Mouse (Mus musculus) neural tube, embryonic 15.5 days (tissue): ENCODE results near the gene Rfx5. TPM values are rescaled to one million over a fixed set of nuclear protein-coding genes. Genes with fewer than 3 reads are reported as not detected.
"Not testable (repeated sequence)": the region's sequence is repeated elsewhere in the genome, so short reads cannot be mapped to it uniquely, and the experiment has no call there.

Experiments used
- ATAC-seq: fragments of 200-750 bp; cut with Nextera tagmentation; 2 replicates; pipeline ENCODE4 v1.8.0; 2017; ENCODE audit warnings: mild to moderate bottlenecking, moderate TSS enrichment, moderate library complexity; ENCODE audit not compliant: low FRiP score
- H3K27ac ChIP-seq: fragments of 300-500 bp; sonication (generic); replicated peaks from 2 replicates; pipeline ENCODE4 v1.5.1; 2015; ENCODE audit warnings: mild to moderate bottlenecking, inconsistent platforms
- H3K27me3 ChIP-seq: fragments of 300-500 bp; sonication (generic); replicated peaks from 2 replicates; pipeline ENCODE4 v1.6.1; 2015; ENCODE audit warnings: inconsistent platforms
- H3K36me3 ChIP-seq: fragments of 300-500 bp; sonication (generic); 2 replicates; pipeline ENCODE4 v1.6.1; 2015; ENCODE audit warnings: inconsistent platforms
- H3K4me1 ChIP-seq: fragments of 300-500 bp; sonication (generic); 2 replicates; pipeline ENCODE4 v1.6.1; 2015; ENCODE audit warnings: inconsistent platforms
- H3K4me2 ChIP-seq: fragments of 300-500 bp; sonication (generic); 2 replicates; pipeline ENCODE4 v1.6.1; 2015; ENCODE audit warnings: inconsistent platforms, mild to moderate bottlenecking, moderate library complexity
- H3K4me3 ChIP-seq: fragments of 300-500 bp; sonication (generic); replicated peaks from 2 replicates; pipeline ENCODE4 v1.5.1; 2015; ENCODE audit warnings: mild to moderate bottlenecking, inconsistent platforms
- H3K9ac ChIP-seq: fragments of 300-500 bp; sonication (generic); replicated peaks from 2 replicates; pipeline ENCODE4 v1.6.1; 2015; ENCODE audit warnings: mild to moderate bottlenecking, inconsistent platforms
- H3K9me3 ChIP-seq: fragments of 300-500 bp; sonication (generic); replicated peaks from 2 replicates; pipeline ENCODE4 v1.6.1; 2016; ENCODE audit warnings: inconsistent platforms
- WGBS: fragments of 180-500 bp; shearing (Covaris S2); methylation state at CpG from one replicate; pipeline ENCODE4 v1.1.7; 2015; ENCODE audit warnings: mixed read lengths; 5-methylcytosine and 5-hydroxymethylcytosine counted together
- polyA plus RNA-seq: library from polyadenylated mRNA; unstranded; fragments of >200 nt; fragmentation: Nextera tagmentation; extraction: Ambion mirVana; gene quantifications from 2 replicates; pipeline ENCODE4 v1.2.1, GENCODE M21; 2015

Gene Rfx5
- polyA plus RNA-seq, 1 experiment from 2014 or later: 8.0 TPM

DNA sequence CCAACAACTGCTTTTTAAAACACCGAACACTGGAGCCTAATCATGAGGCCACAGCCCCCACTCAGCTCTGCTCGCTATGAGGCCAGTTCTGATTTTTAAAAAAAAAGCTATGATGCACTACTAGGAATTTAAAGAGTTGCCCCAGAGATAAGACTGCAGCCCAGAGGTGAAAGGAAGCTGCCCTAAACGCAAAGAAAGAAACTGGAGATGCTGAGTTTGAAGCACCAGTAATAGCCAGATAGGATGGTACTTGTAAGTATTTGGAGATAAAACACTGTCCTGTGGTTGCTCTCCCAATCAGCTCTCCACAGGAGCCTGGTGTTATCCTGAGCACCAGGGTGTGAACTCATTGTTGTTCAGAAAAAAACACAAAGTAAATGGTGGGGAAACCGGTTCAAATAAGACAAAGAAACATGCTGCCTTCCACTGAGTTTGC is 27.6 kb upstream of the Rfx5 start:
- not testable (repeated sequence) for H3K4me2 ChIP-seq, H3K4me3 ChIP-seq, H3K4me1 ChIP-seq, H3K27me3 ChIP-seq, H3K36me3 ChIP-seq, H3K9me3 ChIP-seq, H3K27ac ChIP-seq, ATAC-seq, H3K9ac ChIP-seq
- 50% methylated on average over 4 of the region's 4 CpGs for WGBS

GRCm38 (mm10) chr3:94928979-94929378 is 24.9 kb upstream of the Rfx5 start:
- H3K9me3 ChIP-seq, H3K4me2 ChIP-seq, H3K4me3 ChIP-seq, H3K27ac ChIP-seq, H3K27me3 ChIP-seq, H3K36me3 ChIP-seq, ATAC-seq, H3K9ac ChIP-seq: not testable (repeated sequence)
- 89% methylated on average over 4 of the region's 4 CpGs for WGBS
- peaks cover 11% of the 10 kb centered on the region; the same call in 1 of the 2 replicates for H3K4me1 ChIP-seq

DNA sequence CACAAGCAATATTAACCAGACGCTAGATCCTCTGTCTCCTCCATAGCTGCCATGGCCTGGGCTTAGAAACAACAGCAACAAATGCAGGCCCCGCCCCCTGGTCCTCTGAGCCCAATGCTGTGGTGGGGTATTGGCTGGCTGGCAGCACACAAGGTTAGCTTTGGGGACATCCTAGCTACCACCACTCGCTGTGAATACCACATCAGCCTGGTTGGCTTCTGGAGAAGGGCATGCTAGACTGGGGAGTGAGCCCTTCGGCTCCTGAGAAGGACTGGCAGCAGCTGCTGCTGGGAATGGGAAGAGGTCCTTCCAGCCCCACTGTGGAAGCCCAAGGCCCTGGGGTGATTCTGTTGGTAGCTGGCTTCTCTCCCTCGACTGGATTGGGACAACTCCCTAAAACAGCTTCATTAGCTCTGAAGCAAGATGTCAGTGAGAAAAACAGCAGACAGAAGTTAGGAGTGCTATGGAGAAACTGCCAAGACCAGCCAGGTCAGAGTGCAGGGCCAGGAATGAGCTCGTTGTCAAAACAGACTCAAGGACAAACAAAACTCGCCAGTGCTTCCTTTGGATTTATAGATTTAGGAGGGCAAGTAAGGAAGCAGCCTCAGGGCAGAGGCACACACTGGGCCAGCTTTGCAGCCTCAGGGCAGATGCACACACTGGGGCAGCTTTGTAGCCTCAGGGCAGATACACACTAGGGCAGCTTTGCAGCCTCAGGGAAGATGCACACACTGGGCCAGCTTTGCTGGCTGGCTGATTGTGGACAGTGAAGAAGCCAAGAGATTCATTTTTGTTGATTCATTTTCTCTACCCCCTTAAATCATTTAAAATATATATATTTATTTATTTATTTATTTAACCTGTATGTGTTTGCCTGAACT is 23.2 kb upstream of the Rfx5 start:
- H3K27ac ChIP-seq, H3K36me3 ChIP-seq, H3K27me3 ChIP-seq, H3K9ac ChIP-seq, H3K9me3 ChIP-seq, H3K4me3 ChIP-seq, ATAC-seq, H3K4me2 ChIP-seq: not testable (repeated sequence)
- 48% methylated on average over 7 of the region's 7 CpGs for WGBS
- H3K4me1 ChIP-seq: peaks cover 11% of the 10 kb centered on the region; the same call in 1 of the 2 replicates

DNA sequence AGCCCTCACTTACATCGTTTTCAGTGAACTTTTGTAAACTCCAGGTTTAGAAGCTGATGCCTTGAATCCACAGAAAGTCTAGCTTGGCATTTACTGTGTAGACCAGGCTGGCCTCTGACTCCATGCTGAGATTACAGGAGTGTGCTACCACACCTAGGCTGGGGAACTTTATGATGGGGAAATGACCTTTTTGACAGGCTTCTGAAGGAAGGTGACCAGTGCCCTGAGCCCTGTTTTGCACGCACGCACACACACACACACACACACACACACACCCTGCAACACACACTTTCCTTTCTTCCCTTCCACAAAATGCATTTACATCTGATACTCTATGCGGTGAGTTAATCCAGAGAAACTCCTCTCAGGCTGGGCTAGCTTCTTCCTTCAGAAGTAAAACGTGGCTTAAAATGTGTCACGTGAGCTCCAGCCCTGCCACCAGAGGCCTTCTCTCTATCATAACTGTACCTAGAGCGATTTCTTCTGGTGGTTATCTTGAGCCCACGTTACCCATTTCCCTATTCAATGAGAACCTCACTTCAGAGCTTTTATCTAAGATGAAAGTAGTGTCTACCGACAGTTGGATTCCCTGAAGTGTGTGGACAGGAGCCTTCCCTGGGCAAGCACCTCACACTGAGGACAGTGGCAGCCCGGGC is 22.3 kb upstream of the Rfx5 start:
- not testable (repeated sequence) for H3K36me3 ChIP-seq, H3K4me2 ChIP-seq, H3K4me3 ChIP-seq, H3K9me3 ChIP-seq, H3K9ac ChIP-seq, H3K27me3 ChIP-seq, H3K27ac ChIP-seq, ATAC-seq
- 89% methylated on average over 10 of the region's 10 CpGs for WGBS
- H3K4me1 ChIP-seq: peaks cover 11% of the 10 kb centered on the region; the same call in 1 of the 2 replicates

GRCm38 (mm10) chr3:94932279-94932678 is 21.6 kb upstream of the Rfx5 start:
- Histone ChIP-seq H3K4me1 (peaks cover 11% of the 10 kb centered on the region; the same call in 1 of the 2 replicates), H3K27ac (peak overlapping the region; percentile 45), H3K4me2 (peak overlapping the region; percentile 54)
- not testable (repeated sequence) for H3K27me3 ChIP-seq, H3K36me3 ChIP-seq, ATAC-seq, H3K9ac ChIP-seq, H3K9me3 ChIP-seq, H3K4me3 ChIP-seq
- whole genome bisulfite sequencing: 61% methylated on average over 2 of the region's 2 CpGs

- H3K4me1 ChIP-seq: peaks cover 11% of the 10 kb centered on the region; the same call in 1 of the 2 replicates
- no peaks in the 10 kb centered on the region for H3K27me3 ChIP-seq
- no peaks in the 10 kb centered on the region for H3K9me3 ChIP-seq
- 11% methylated on average over 16 of the region's 16 CpGs for WGBS
- H3K27ac ChIP-seq: peak within 1 kb of the TSS; percentile 76
- H3K4me2 ChIP-seq: peak within 1 kb of the TSS; percentile 54
- H3K4me3 ChIP-seq: peak within 1 kb of the TSS; percentile 34
- ATAC-seq: peak; percentile 71
- peak within 1 kb of the TSS; percentile 26; the same call in 1 of the 2 replicates for H3K9ac ChIP-seq
- H3K36me3 ChIP-seq: no peaks in the 10 kb centered on the region
Measured at GRCm38 (mm10) chr3:94932809-94933564, 20.9 kb upstream of the Rfx5 start, which contains the start of gene Selenbp1. Selenbp1 (plus strand) TSS chr3:94933056.

DNA sequence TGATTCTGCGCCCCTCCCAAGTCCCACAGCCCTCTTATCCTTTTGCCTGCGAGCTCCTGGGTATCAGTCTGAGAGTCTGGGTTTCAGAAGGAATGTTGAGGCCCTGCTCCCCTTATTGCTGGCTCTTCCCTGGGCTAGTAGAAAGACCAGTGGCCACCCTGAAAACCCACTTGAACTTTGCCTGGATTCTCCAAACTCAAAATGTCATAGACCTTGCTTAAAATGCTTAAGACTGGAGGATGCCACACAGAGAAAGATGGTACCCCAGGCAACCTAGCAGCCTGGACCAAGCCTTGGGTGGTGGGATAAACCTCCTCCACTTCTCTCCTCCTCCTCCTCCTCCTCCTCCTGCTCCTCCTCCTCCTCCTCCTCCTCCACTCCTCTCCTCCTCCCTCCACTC is 20.3 kb upstream of the Rfx5 start:
- H3K36me3 ChIP-seq, H3K9me3 ChIP-seq, H3K27me3 ChIP-seq, H3K4me3 ChIP-seq, H3K27ac ChIP-seq, H3K9ac ChIP-seq, ATAC-seq: not testable (repeated sequence)
- H3K4me1 ChIP-seq: peaks cover 11% of the 10 kb centered on the region; the same call in 1 of the 2 replicates
- WGBS: no CpG with 5 or more reads among the region's 2 CpGs
- peak overlapping the region; percentile 54; the same call in 1 of the 2 replicates for H3K4me2 ChIP-seq

DNA sequence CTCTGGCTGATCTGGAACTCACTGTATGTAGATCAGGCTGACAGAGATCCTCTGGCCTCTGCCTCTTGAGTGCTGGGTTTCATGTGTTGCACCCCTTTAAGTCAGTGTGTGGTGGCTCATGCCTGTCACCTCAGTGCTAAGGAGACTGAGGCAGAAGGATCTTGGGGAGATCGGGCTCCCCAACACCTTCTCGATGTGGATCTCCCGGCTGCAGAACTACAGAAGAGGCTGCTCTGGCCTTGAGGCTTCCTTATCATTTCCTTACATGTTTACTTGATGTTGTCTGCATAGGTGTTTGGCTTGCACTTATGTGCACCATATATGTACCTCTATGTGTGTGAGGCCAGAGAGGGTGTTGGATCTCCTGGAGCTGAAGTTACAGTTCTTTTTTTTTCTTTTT is 19.3 kb upstream of the Rfx5 start:
- ATAC-seq, H3K27me3 ChIP-seq, H3K36me3 ChIP-seq, H3K9me3 ChIP-seq, H3K27ac ChIP-seq, H3K9ac ChIP-seq, H3K4me2 ChIP-seq, H3K4me3 ChIP-seq: not testable (repeated sequence)
- H3K4me1 ChIP-seq: peaks cover 11% of the 10 kb centered on the region; the same call in 1 of the 2 replicates
- WGBS: 98% methylated on average over 3 of the region's 3 CpGs

- not testable (repeated sequence) for H3K9ac ChIP-seq, H3K27me3 ChIP-seq, H3K27ac ChIP-seq, ATAC-seq, H3K9me3 ChIP-seq, H3K4me3 ChIP-seq, H3K36me3 ChIP-seq, H3K4me2 ChIP-seq
- 83% methylated on average over 3 of the region's 3 CpGs for WGBS
- H3K4me1 ChIP-seq: peaks cover 11% of the 10 kb centered on the region; the same call in 1 of the 2 replicates
Measured at GRCm38 (mm10) chr3:94935332-94935731, 18.5 kb upstream of the Rfx5 start.

DNA sequence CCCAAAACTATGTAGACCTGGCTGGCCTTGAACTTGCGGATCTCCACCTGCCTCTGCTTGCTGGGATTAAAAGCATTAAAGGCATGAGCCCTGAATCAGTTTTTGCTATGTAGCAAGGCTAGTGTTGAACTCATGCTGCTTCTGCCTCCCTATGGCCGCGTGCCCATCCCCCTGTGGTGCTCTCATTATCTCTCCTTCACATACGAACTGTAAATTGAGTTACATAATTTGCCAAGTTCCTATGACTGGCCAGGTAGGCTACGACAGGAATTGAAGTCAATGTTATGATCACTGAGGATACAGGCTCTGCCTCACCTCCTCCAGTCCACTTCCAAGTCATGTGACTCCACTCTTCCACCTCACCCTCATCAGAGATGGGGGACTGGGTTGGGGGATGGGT is 17.7 kb upstream of the Rfx5 start:
- H3K27me3 ChIP-seq, H3K9me3 ChIP-seq, H3K36me3 ChIP-seq, H3K4me2 ChIP-seq, H3K9ac ChIP-seq, ATAC-seq, H3K27ac ChIP-seq, H3K4me3 ChIP-seq: not testable (repeated sequence)
- WGBS: 81% methylated on average over 5 of the region's 5 CpGs
- peaks cover 11% of the 10 kb centered on the region; the same call in 1 of the 2 replicates for H3K4me1 ChIP-seq

DNA sequence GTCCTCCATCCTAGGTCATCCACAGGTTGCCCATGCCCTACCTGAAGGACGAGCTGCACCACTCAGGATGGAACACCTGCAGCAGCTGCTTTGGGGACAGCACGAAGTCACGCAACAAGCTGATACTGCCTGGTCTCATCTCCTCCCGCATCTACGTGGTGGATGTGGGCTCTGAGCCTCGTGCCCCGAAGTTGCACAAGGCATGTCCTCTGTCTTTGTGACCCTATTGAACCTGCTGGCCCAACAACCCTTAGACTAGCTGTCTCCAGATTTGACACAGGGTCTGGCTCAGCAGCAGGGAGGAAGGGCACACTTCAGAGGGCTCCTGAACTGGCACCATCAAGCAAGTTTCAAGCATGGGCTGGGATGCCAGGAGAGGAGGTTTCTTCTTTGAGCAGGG is 16.7 kb upstream of the Rfx5 start:
- not testable (repeated sequence) for H3K9me3 ChIP-seq, H3K4me2 ChIP-seq, H3K27ac ChIP-seq, ATAC-seq, H3K9ac ChIP-seq, H3K4me3 ChIP-seq, H3K27me3 ChIP-seq, H3K36me3 ChIP-seq
- peaks cover 11% of the 10 kb centered on the region; the same call in 1 of the 2 replicates for H3K4me1 ChIP-seq
- 92% methylated on average over 7 of the region's 7 CpGs for WGBS
